Mouse (Mus musculus): Measurements from ENCODE around the gene Rhoj. TPM values are rescaled to one million over a fixed set of nuclear protein-coding genes. Genes with fewer than 3 reads are reported as not detected.

The Rhoj gene
- total and polyA plus RNA-seq, 2 experiments from 2014 or later: 18.9 to 37.6 TPM

GRCm38 (mm10) chr12:75367371-75367770, 59.2 kb downstream of the Rhoj start:
- H3K9ac ChIP-seq (replicated peaks; ENCODE audit: low read length): no peak overlapping the region
- H3K9me3 ChIP-seq (ENCODE audit: low read length): no peaks in the 10 kb centered on the region
- no peaks in the 10 kb centered on the region for H3K27me3 ChIP-seq (ENCODE audit: insufficient read depth, low read length)
- H3K36me3 ChIP-seq (ENCODE audit: insufficient read depth, low read length): no peaks in the 10 kb centered on the region
- DNase-seq (ENCODE audit: low spot score) (no peak), ATAC-seq (no peak)
- 91% methylated on average over 6 of the region's 6 CpGs for WGBS
- TF ChIP-seq CTCF (IDR thresholded peaks at IDR 0.05; ENCODE audit: low read depth): no peak
- no peaks in the 10 kb centered on the region for H3K4me1 ChIP-seq (ENCODE audit: insufficient read depth, low read length)
- no peak overlapping the region for H3K4me3 ChIP-seq (ENCODE audit: low read length)
- no peak overlapping the region for H3K27ac ChIP-seq
- no peak overlapping the region for H3K4me2 ChIP-seq (ENCODE audit: low read depth, low read length)

- Histone ChIP-seq H3K4me2 (ENCODE audit: low read depth, low read length) (no peak overlapping the region), H3K9ac (replicated peaks; ENCODE audit: low read length) (no peak overlapping the region), H3K4me1 (ENCODE audit: insufficient read depth, low read length) (no peaks in the 10 kb centered on the region), H3K4me3 (ENCODE audit: low read length) (no peak overlapping the region), H3K9me3 (ENCODE audit: low read length) (no peaks in the 10 kb centered on the region), H3K36me3 (ENCODE audit: insufficient read depth, low read length) (no peaks in the 10 kb centered on the region), H3K27me3 (ENCODE audit: insufficient read depth, low read length) (no peaks in the 10 kb centered on the region), H3K27ac (no peak overlapping the region)
- peak; percentile 64 for DNase-seq (ENCODE audit: low spot score)
- ATAC-seq: peak; percentile 55; the same call in 1 of the 2 replicates
- 60% methylated on average over 5 of the region's 5 CpGs for WGBS
- TF ChIP-seq CTCF (IDR thresholded peaks at IDR 0.05; ENCODE audit: low read depth): no peak
Measured at GRCm38 (mm10) chr12:75368527-75368926, 60.4 kb downstream of the Rhoj start.

GRCm38 (mm10) chr12:75369418-75369851, 61.3 kb downstream of the Rhoj start:
- Histone ChIP-seq H3K4me2 (ENCODE audit: low read depth, low read length) (no peak overlapping the region), H3K27me3 (ENCODE audit: insufficient read depth, low read length) (no peaks in the 10 kb centered on the region), H3K36me3 (ENCODE audit: insufficient read depth, low read length) (no peaks in the 10 kb centered on the region), H3K4me3 (ENCODE audit: low read length) (no peak overlapping the region), H3K9ac (replicated peaks; ENCODE audit: low read length) (no peak overlapping the region), H3K27ac (no peak overlapping the region), H3K4me1 (ENCODE audit: insufficient read depth, low read length) (no peaks in the 10 kb centered on the region), H3K9me3 (ENCODE audit: low read length) (no peaks in the 10 kb centered on the region)
- TF ChIP-seq CTCF (IDR thresholded peaks at IDR 0.05; ENCODE audit: low read depth): no peak
- no peak for ATAC-seq
- WGBS: 70% methylated on average over 2 of the region's 2 CpGs
- no peak for DNase-seq (ENCODE audit: low spot score)

DNA sequence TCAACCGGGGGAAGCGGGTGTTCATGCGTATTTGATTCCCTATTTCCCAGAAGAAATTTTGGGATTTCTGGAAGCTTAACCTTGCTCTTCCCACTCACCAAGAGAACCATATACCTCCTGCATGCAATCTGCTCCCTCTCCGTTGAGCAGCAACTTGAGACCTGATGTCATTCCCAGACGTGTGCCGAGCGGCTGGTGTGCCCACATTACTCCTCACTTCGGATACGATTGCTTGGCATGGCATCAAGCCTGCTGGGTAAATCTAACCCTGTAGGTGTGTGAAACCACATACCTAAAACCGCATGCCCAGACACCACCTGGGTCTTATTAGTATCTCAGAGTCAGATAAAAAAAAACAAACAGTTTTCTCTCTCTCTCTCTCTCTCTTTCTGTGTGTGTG, 66.3 kb downstream of the Rhoj start:
- no peak overlapping the region for H3K4me3 ChIP-seq (ENCODE audit: low read length)
- ATAC-seq (no peak), DNase-seq (ENCODE audit: low spot score) (peak; percentile 49)
- 70% methylated on average over 10 of the region's 10 CpGs for WGBS
- no peaks in the 10 kb centered on the region for H3K9me3 ChIP-seq (ENCODE audit: low read length)
- no peaks in the 10 kb centered on the region for H3K36me3 ChIP-seq (ENCODE audit: insufficient read depth, low read length)
- H3K4me2 ChIP-seq (ENCODE audit: low read depth, low read length): no peak overlapping the region
- no peak overlapping the region for H3K27ac ChIP-seq
- TF ChIP-seq CTCF (IDR thresholded peaks at IDR 0.05; ENCODE audit: low read depth): no peak
- no peaks in the 10 kb centered on the region for H3K4me1 ChIP-seq (ENCODE audit: insufficient read depth, low read length)
- no peaks in the 10 kb centered on the region for H3K27me3 ChIP-seq (ENCODE audit: insufficient read depth, low read length)
- H3K9ac ChIP-seq (replicated peaks; ENCODE audit: low read length): no peak overlapping the region

- H3K4me2 ChIP-seq (ENCODE audit: low read depth, low read length): no peak overlapping the region
- no peak overlapping the region for H3K4me3 ChIP-seq (ENCODE audit: low read length)
- 58% methylated on average over 12 of the region's 12 CpGs for WGBS
- no peak overlapping the region for H3K27ac ChIP-seq
- H3K27me3 ChIP-seq (ENCODE audit: insufficient read depth, low read length): no peaks in the 10 kb centered on the region
- peak; percentile 35 for ATAC-seq
- H3K36me3 ChIP-seq (ENCODE audit: insufficient read depth, low read length): no peaks in the 10 kb centered on the region
- H3K9me3 ChIP-seq (ENCODE audit: low read length): no peaks in the 10 kb centered on the region
- no peak for TF ChIP-seq CTCF (IDR thresholded peaks at IDR 0.05; ENCODE audit: low read depth)
- no peak overlapping the region for H3K9ac ChIP-seq (replicated peaks; ENCODE audit: low read length)
- DNase-seq (ENCODE audit: low spot score): peak; percentile 75
- H3K4me1 ChIP-seq (ENCODE audit: insufficient read depth, low read length): no peaks in the 10 kb centered on the region
Measured at GRCm38 (mm10) chr12:75375060-75375459, 66.9 kb downstream of the Rhoj start.

- H3K4me1 ChIP-seq (ENCODE audit: insufficient read depth, low read length): no peaks in the 10 kb centered on the region
- H3K27me3 ChIP-seq (ENCODE audit: insufficient read depth, low read length): no peaks in the 10 kb centered on the region
- H3K36me3 ChIP-seq (ENCODE audit: insufficient read depth, low read length): no peaks in the 10 kb centered on the region
- H3K9me3 ChIP-seq (ENCODE audit: low read length): no peaks in the 10 kb centered on the region
- WGBS: 69% methylated on average over 6 of the region's 6 CpGs
- no peak overlapping the region for H3K27ac ChIP-seq
- ATAC-seq (no peak), DNase-seq (ENCODE audit: low spot score) (peak; percentile 54)
- H3K9ac ChIP-seq (replicated peaks; ENCODE audit: low read length): no peak overlapping the region
- H3K4me2 ChIP-seq (ENCODE audit: low read depth, low read length): no peak overlapping the region
- no peak for TF ChIP-seq CTCF (IDR thresholded peaks at IDR 0.05; ENCODE audit: low read depth)
- H3K4me3 ChIP-seq (ENCODE audit: low read length): no peak overlapping the region
Measured at GRCm38 (mm10) chr12:75376126-75376525, 68.0 kb downstream of the Rhoj start.

- WGBS: 91% methylated on average over 9 of the region's 9 CpGs
- Histone ChIP-seq H3K27ac (no peak overlapping the region), H3K4me1 (ENCODE audit: insufficient read depth, low read length) (no peaks in the 10 kb centered on the region)
Measured at GRCm38 (mm10) chr12:75386731-75387130, 78.6 kb downstream of the Rhoj start.

More at GRCm38 (mm10) chr12:75386731-75387130, 78.6 kb downstream of the Rhoj start:
- no peak overlapping the region for H3K4me2 ChIP-seq (ENCODE audit: low read depth, low read length)
- no peak for TF ChIP-seq CTCF (IDR thresholded peaks at IDR 0.05; ENCODE audit: low read depth)
- H3K4me3 ChIP-seq (ENCODE audit: low read length): no peak overlapping the region
- no peak overlapping the region for H3K9ac ChIP-seq (replicated peaks; ENCODE audit: low read length)
- DNase-seq (ENCODE audit: low spot score) (no peak), ATAC-seq (no peak)
- no peaks in the 10 kb centered on the region for H3K27me3 ChIP-seq (ENCODE audit: insufficient read depth, low read length)
- H3K36me3 ChIP-seq (ENCODE audit: insufficient read depth, low read length): no peaks in the 10 kb centered on the region
- no peaks in the 10 kb centered on the region for H3K9me3 ChIP-seq (ENCODE audit: low read length)
